Mouse (Mus musculus) embryonic fibroblast, embryonic 13.5 days (primary cell): ENCODE results near the gene Cenpn.

Source experiments
- CTCF ChIP-seq: IDR thresholded peaks from 2 replicates; pipeline ENCODE4 v1.5.1; 2011; ENCODE audit warnings: mild to moderate bottlenecking, control low read depth, low read length, moderate library complexity, borderline replicate concordance; ENCODE audit not compliant: insufficient read depth
- POLR2A ChIP-seq: IDR thresholded peaks from 2 replicates; pipeline ENCODE4 v1.6.1; 2011; ENCODE audit warnings: low read depth, mild to moderate bottlenecking, control low read depth, low read length, moderate library complexity

- no peak for TF ChIP-seq CTCF
- no peak for TF ChIP-seq POLR2A
Measured at GRCm38 (mm10) chr8:116947589-116947988, 26.1 kb downstream of the Cenpn start.
